Mouse (Mus musculus) thymus, adult 2 months (tissue): Measurements from ENCODE around the gene Sstr4.

Source experiments
- CTCF ChIP-seq: fragments of 200-500 bp; IDR thresholded peaks from 2 replicates; pipeline ENCODE4 v1.5.1; 2012; ENCODE audit warnings: mild to moderate bottlenecking, control low read depth, low read length, moderate library complexity, borderline replicate concordance; ENCODE audit not compliant: control insufficient read depth, poor library complexity, insufficient read depth; ENCODE audit errors: extremely low read depth
- POLR2A ChIP-seq: fragments of 200-500 bp; IDR thresholded peaks from 2 replicates; pipeline ENCODE4 v1.6.1; 2012; ENCODE audit warnings: mild to moderate bottlenecking, low read length, control low read depth, moderate library complexity; ENCODE audit not compliant: control insufficient read depth, poor library complexity, insufficient read depth; ENCODE audit errors: extremely low read depth

- no peak for TF ChIP-seq POLR2A
- TF ChIP-seq CTCF, result no peak
These were observed 19.6 kb upstream of the Sstr4 start for GRCm38 (mm10) chr2:148375326-148376150.
